Mouse (Mus musculus) T-helper 17 cell (primary cell): ENCODE data around the gene Brpf1.

Experiments
- in situ Hi-C, 2 experiments: fragments of 300-600 bp; cut with MboI, MseI; formaldehyde crosslinking; loops; 1 replicate in 1 of 2; 2 replicates in 1 of 2; pipeline ENCODE4 v1.15.1; 2025; ENCODE audit warnings: high pct_unique_total_duplicates in 2 of 2

Brpf1 gene

DNA sequence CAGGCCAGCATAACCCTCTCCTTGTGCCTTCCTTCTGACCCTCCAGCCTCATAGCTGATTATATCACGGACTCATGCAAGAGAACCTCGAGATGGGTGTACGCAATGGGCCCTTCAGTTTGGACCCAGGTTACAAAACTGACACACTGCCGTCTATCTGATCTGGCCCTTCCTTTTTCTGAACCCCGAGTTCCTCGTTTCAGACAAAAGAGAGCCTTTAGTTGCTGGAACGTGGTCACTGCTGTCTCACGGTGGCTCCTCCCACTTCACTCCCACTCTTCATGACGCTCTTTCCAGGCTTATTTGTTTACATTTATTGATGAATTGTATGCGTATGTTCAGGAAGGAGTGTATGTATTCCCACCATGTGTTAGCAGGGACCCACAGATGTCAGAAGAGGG lies 44.7 kb downstream of the Brpf1 start:
- in situ Hi-C loops = no loop called here

- in situ Hi-C loops = no loop called here
Observed at GRCm38 (mm10) chr6:113352820-113353219, 45.9 kb downstream of the Brpf1 start.

GRCm38 (mm10) chr6:113353696-113354095 lies 46.8 kb downstream of the Brpf1 start:
- in situ Hi-C loops = no loop called here

DNA sequence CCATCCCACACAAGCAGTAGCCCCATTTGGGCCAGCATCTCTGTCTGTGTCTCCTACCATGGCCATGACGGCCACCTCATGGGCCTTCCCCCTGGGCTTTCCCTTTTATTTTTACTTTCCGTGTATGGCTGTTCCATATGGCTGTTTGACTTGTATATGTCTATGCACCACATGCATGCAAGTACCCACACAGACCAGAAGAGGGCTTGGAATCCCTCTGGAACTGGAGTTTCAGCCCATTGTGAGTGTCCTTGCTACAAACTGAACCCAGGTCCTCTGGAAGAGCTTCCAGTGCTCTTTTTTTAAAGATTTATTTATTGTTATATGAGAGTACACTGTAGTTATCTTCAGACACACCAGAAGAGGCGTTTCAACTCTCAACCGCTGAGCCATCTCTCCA lies 54.5 kb downstream of the Brpf1 start:
- in situ Hi-C loops = no loop called here

- in situ Hi-C loops = no loop called here
Observed at GRCm38 (mm10) chr6:113362241-113362640, 55.3 kb downstream of the Brpf1 start.

- in situ Hi-C loops = no loop called here
Observed at GRCm38 (mm10) chr6:113364518-113365135, 57.7 kb downstream of the Brpf1 start.

DNA sequence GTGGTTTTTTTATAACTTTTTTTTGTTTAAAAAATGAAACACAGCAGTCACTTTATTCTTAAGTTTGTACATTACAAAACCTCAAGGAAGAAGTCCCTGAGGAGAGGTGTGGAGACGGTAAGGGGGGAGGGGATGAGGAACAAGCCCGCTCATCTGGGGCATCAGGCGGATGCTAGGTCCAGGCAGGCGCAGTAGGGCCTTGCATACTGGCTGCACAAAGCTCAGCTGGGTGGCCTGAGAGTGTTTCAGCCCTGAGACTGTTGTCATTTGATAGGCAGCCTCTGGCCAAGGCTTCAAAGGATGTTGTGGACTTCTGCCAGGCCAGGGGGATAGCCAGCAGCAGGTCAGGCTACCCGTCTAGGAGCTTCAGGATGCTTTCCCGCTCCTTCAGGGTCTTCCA lies 59.7 kb downstream of the Brpf1 start:
- in situ Hi-C loops = no loop called here

GRCm38 (mm10) chr6:113367574-113367973 lies 60.6 kb downstream of the Brpf1 start:
- in situ Hi-C loops = no loop called here

- in situ Hi-C loops = no loop called here
Observed at GRCm38 (mm10) chr6:113368124-113368523, 61.2 kb downstream of the Brpf1 start.

GRCm38 (mm10) chr6:113368577-113368976 lies 61.6 kb downstream of the Brpf1 start:
- in situ Hi-C loops = no loop called here

- in situ Hi-C loops = no loop called here
Observed at GRCm38 (mm10) chr6:113370194-113370929, 63.4 kb downstream of the Brpf1 start.

- in situ Hi-C loops = no loop called here
Observed at GRCm38 (mm10) chr6:113373491-113373890, 66.6 kb downstream of the Brpf1 start.
